In genomic region chr14:58512177-58512576, GRCm38 (mm10) we compare ENCODE assay signal across 19 mouse cellular contexts.
"Had no signal": no experiment of that assay in that cellular context is flagged by ENCODE, and none has a peak within 500 bp of the region (broad histone marks: within the 10 kb centered on the region; RNA-seq: fewer than 3 reads in every experiment).

No protein-coding gene starts in this region.

- DNase-seq: gastrocnemius, postnatal 14 days; heart, postnatal 4 days; liver; liver, embryonic 13.5 days had no signal

- H3K4me3 ChIP-seq: heart, adult 2 months; heart, embryonic 13.5 days; heart, embryonic 15.5 days; hindbrain, embryonic 10.5 days; hindbrain, embryonic 12.5 days; intestine, embryonic 15.5 days; kidney, embryonic 15.5 days; layer of hippocampus, adult 2 months; left cerebral cortex, adult 2 months; limb, embryonic 10.5 days; limb, embryonic 12.5 days; liver, embryonic 13.5 days had no signal

- H3K36me3 ChIP-seq: heart, embryonic 13.5 days; heart, embryonic 15.5 days; hindbrain, embryonic 10.5 days; hindbrain, embryonic 12.5 days; intestine, embryonic 15.5 days; kidney, embryonic 15.5 days; limb, embryonic 10.5 days; limb, embryonic 12.5 days; liver, embryonic 13.5 days had no signal

- H3K4me1 ChIP-seq: hindbrain, embryonic 12.5 days; intestine, embryonic 15.5 days; liver, embryonic 13.5 days had no signal

- H3K27ac ChIP-seq: heart, adult 2 months; heart, embryonic 13.5 days; heart, embryonic 15.5 days; hindbrain, embryonic 10.5 days; hindbrain, embryonic 12.5 days; hindbrain, embryonic 14.5 days; intestine, embryonic 15.5 days; kidney, embryonic 15.5 days; kidney, postnatal 0 days; layer of hippocampus, adult 2 months; left cerebral cortex, adult 2 months; limb, embryonic 10.5 days; liver, embryonic 13.5 days had no signal

- H3K4me2 ChIP-seq: heart, embryonic 11.5 days; heart, embryonic 13.5 days; heart, embryonic 15.5 days; hindbrain, embryonic 12.5 days; hindbrain, embryonic 14.5 days; intestine, embryonic 15.5 days; kidney, embryonic 15.5 days; limb, embryonic 12.5 days; liver, embryonic 11.5 days; liver, embryonic 13.5 days had no signal

- H3K27me3 ChIP-seq: heart, embryonic 13.5 days; heart, embryonic 15.5 days; hindbrain, embryonic 12.5 days; intestine, embryonic 15.5 days; kidney, embryonic 15.5 days; limb, embryonic 12.5 days; liver, embryonic 13.5 days had no signal
